Mouse (Mus musculus): ENCODE data around the gene Bend6.
A peak's percentile ranks its signal among the peaks of the same experiment; 100 is the strongest.
"Not testable (repeated sequence)": the region's sequence is repeated elsewhere in the genome, so short reads cannot be mapped to it uniquely, and the experiment has no call there.

Gene Bend6

GRCm38 (mm10) chr1:33908191-33908962 lies 761 bp upstream of the Bend6 start, which contains the start of gene Dst:
Dst (plus strand) TSS chr1:33908225.
- no peak for DNase-seq (ENCODE audit: extremely low read depth, insufficient read length, low spot score)

GRCm38 (mm10) chr1:33906927-33907326 lies 689 bp downstream of the Bend6 start:
- DNase-seq (ENCODE audit: extremely low read depth, insufficient read length, low spot score), result peak; percentile 63

GRCm38 (mm10) chr1:33906216-33906615 lies 1.4 kb downstream of the Bend6 start:
- peak; percentile 7 for DNase-seq (ENCODE audit: extremely low read depth, insufficient read length, low spot score)

GRCm38 (mm10) chr1:33903587-33903986 lies 4.0 kb downstream of the Bend6 start:
- DNase-seq (ENCODE audit: extremely low read depth, insufficient read length, low spot score), result no peak

GRCm38 (mm10) chr1:33900175-33900574 lies 7.4 kb downstream of the Bend6 start:
- DNase-seq (ENCODE audit: extremely low read depth, insufficient read length, low spot score), result peak; percentile 62

- no peak for DNase-seq (ENCODE audit: extremely low read depth, insufficient read length, low spot score)
Measured at GRCm38 (mm10) chr1:33898373-33898772, 9.2 kb downstream of the Bend6 start.

- no peak for DNase-seq (ENCODE audit: extremely low read depth, insufficient read length, low spot score)
Measured at GRCm38 (mm10) chr1:33897426-33897825, 10.2 kb downstream of the Bend6 start.

GRCm38 (mm10) chr1:33896666-33897065 lies 10.9 kb downstream of the Bend6 start:
- DNase-seq (ENCODE audit: extremely low read depth, insufficient read length, low spot score), result no peak

GRCm38 (mm10) chr1:33896116-33896515 lies 11.5 kb downstream of the Bend6 start:
- DNase-seq (ENCODE audit: extremely low read depth, insufficient read length, low spot score), result no peak

- DNase-seq (ENCODE audit: extremely low read depth, insufficient read length, low spot score), result peak; percentile 29
Measured at GRCm38 (mm10) chr1:33892784-33893183, 14.8 kb downstream of the Bend6 start.

GRCm38 (mm10) chr1:33883102-33883839 lies 24.3 kb downstream of the Bend6 start:
- peak; percentile 26 for DNase-seq (ENCODE audit: extremely low read depth, insufficient read length, low spot score)

GRCm38 (mm10) chr1:33878170-33878569 lies 29.4 kb downstream of the Bend6 start:
- no peak for DNase-seq (ENCODE audit: extremely low read depth, insufficient read length, low spot score)

GRCm38 (mm10) chr1:33876416-33876815 lies 31.2 kb downstream of the Bend6 start:
- no peak for DNase-seq (ENCODE audit: extremely low read depth, insufficient read length, low spot score)

GRCm38 (mm10) chr1:33875691-33876090 lies 31.9 kb downstream of the Bend6 start:
- no peak for DNase-seq (ENCODE audit: extremely low read depth, insufficient read length, low spot score)

GRCm38 (mm10) chr1:33873561-33873960 lies 34.1 kb downstream of the Bend6 start:
- DNase-seq (ENCODE audit: extremely low read depth, insufficient read length, low spot score), result no peak

GRCm38 (mm10) chr1:33869437-33869836 lies 38.2 kb downstream of the Bend6 start:
- DNase-seq (ENCODE audit: extremely low read depth, insufficient read length, low spot score), result no peak

- no peak for DNase-seq (ENCODE audit: extremely low read depth, insufficient read length, low spot score)
Measured at GRCm38 (mm10) chr1:33869031-33869430, 38.6 kb downstream of the Bend6 start.

- DNase-seq (ENCODE audit: extremely low read depth, insufficient read length, low spot score), result no peak
Measured at GRCm38 (mm10) chr1:33846807-33847206, 60.8 kb downstream of the Bend6 start.

GRCm38 (mm10) chr1:33843823-33844222 lies 63.8 kb downstream of the Bend6 start:
- DNase-seq (ENCODE audit: extremely low read depth, insufficient read length, low spot score), result no peak

GRCm38 (mm10) chr1:33838952-33839351 lies 68.7 kb downstream of the Bend6 start:
- DNase-seq (ENCODE audit: extremely low read depth, insufficient read length, low spot score), result not testable (repeated sequence)

- no peak for DNase-seq (ENCODE audit: extremely low read depth, insufficient read length, low spot score)
Measured at GRCm38 (mm10) chr1:33830586-33830985, 77.0 kb downstream of the Bend6 start.

GRCm38 (mm10) chr1:33817931-33818330 lies 89.7 kb downstream of the Bend6 start:
- no peak for DNase-seq (ENCODE audit: extremely low read depth, insufficient read length, low spot score)
